Comparison of ENCODE assay signal across 10 mouse cellular contexts in the genomic region with DNA sequence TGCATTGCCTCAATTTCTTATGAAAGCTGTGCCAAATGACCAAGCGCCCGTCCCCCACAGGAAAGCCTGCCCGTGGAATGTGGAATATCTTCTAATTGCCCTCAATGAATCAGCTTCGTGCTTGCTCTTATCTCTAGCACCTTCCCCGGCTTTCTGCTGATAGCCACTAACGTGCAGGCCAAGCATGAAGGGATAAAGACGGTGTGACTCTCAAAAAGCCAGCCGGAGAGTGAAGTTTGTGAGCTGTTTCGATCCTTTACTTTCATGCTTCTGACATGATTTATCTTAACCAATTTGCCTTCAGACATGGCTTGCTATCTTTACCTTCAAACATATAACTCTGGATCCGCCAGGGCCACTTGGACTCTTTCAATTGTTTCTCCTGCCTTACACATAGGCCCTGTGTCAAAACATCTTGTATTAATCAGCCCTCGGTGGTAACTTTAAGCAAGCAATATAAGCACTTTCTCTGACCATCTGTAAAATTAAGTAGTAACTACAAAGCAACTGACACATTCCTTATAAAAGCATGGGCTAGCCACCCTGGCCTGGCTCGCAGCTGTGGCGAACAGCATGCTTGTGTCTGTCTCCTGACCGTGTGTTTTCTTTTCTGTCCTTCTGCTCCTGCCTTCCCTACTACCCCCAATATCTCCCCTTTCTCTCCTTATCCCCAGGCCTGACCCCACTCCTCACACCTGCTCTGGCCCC.
DNase-seq lines count a peak whose midpoint lies in the region; ATAC-seq and TF ChIP-seq lines count a peak whose summit lies in the region.
"Had no signal": no experiment of that assay in that cellular context is flagged by ENCODE, and none has a peak within 500 bp of the region (broad histone marks: within the 10 kb centered on the region; RNA-seq: fewer than 3 reads in every experiment).

No protein-coding gene starts in this region.

- TF ChIP-seq CTCF in left cerebral cortex, adult 2 months (IDR thresholded peaks at IDR 0.05) = no peak

- no peak overlapping the region for H3K9ac ChIP-seq in hindbrain, embryonic 11.5 days (ENCODE audit: low read depth, low read length)
- no peak overlapping the region for H3K9ac ChIP-seq in hindbrain, embryonic 14.5 days
- H3K9ac ChIP-seq in heart, embryonic 16.5 days (ENCODE audit: low read length) = no peak overlapping the region
- H3K9ac ChIP-seq in liver, embryonic 15.5 days = no peak overlapping the region

- DNase-seq in hindbrain, embryonic 11.5 days (ENCODE audit: low spot score) = peak; percentile 7
- DNase-seq in hindbrain, embryonic 14.5 days (ENCODE audit: low spot score) = no peak
- DNase-seq in c-Kit-positive CD71-positive TER-119-positive erythroid progenitor cells, embryonic 14.5 days (ENCODE audit: low spot score) = peak; percentile 22
- no peak for DNase-seq in adrenal gland, adult (ENCODE audit: inconsistent age in 2 of 2, low spot score in 1 of 2)
- no peak for DNase-seq in spleen, postnatal 14 days (ENCODE audit: low spot score in 2 of 2)
- DNase-seq in left cerebral cortex, adult 2 months (ENCODE audit: extremely low spot score in 1 of 2, low spot score in 2 of 2) = no peak
- DNase-seq: kidney, adult 11 months had no signal

- no peaks in the 10 kb centered on the region for H3K27me3 ChIP-seq in hindbrain, embryonic 11.5 days (ENCODE audit: control insufficient read depth, insufficient read depth, low read length)
- no peaks in the 10 kb centered on the region for H3K27me3 ChIP-seq in hindbrain, embryonic 14.5 days (ENCODE audit: control insufficient read depth, insufficient read depth, low read length)
- no peaks in the 10 kb centered on the region for H3K27me3 ChIP-seq in heart, embryonic 16.5 days (ENCODE audit: control insufficient read depth, insufficient read depth, low read length)
- no peaks in the 10 kb centered on the region for H3K27me3 ChIP-seq in liver, embryonic 15.5 days

- no peak overlapping the region for H3K4me3 ChIP-seq in hindbrain, embryonic 11.5 days (ENCODE audit: low read depth, low read length)
- H3K4me3 ChIP-seq in hindbrain, embryonic 14.5 days (replicated peaks; ENCODE audit: low read length) = no peak overlapping the region
- no peak overlapping the region; the same call in 1 of the 2 replicates for H3K4me3 ChIP-seq in heart, embryonic 16.5 days (ENCODE audit: low read length)
- H3K4me3 ChIP-seq in liver, embryonic 15.5 days (replicated peaks) = no peak overlapping the region
- H3K4me3 ChIP-seq in left cerebral cortex, adult 2 months = no peak overlapping the region

- intact Hi-C loops in left cerebral cortex, adult 2 months (cut with DNase I) = no loop called here

- no peak for ATAC-seq in hindbrain, embryonic 11.5 days (ENCODE audit: low FRiP score)
- ATAC-seq in hindbrain, embryonic 14.5 days (ENCODE audit: low FRiP score) = no peak
- no peak for ATAC-seq in heart, embryonic 16.5 days (replicated peaks; ENCODE audit: extremely low read depth, insufficient read depth, low FRiP score)
- peak; percentile 42 for ATAC-seq in liver, embryonic 15.5 days (ENCODE audit: insufficient read depth)

- H3K4me2 ChIP-seq in hindbrain, embryonic 11.5 days (replicated peaks; ENCODE audit: low read depth, low read length) = no peak overlapping the region
- no peak overlapping the region for H3K4me2 ChIP-seq in hindbrain, embryonic 14.5 days (replicated peaks)
- H3K4me2 ChIP-seq in heart, embryonic 16.5 days (ENCODE audit: low read depth, low read length) = peak overlapping the region; percentile 40
- H3K4me2 ChIP-seq in liver, embryonic 15.5 days = peak overlapping the region; percentile 18

- no peaks in the 10 kb centered on the region for H3K9me3 ChIP-seq in hindbrain, embryonic 11.5 days (ENCODE audit: control insufficient read depth, low read length)
- H3K9me3 ChIP-seq in hindbrain, embryonic 14.5 days (ENCODE audit: control insufficient read depth, low read length) = no peaks in the 10 kb centered on the region
- peaks cover 2% of the 10 kb centered on the region; the same call in 1 of the 2 replicates for H3K9me3 ChIP-seq in heart, embryonic 16.5 days (replicated peaks; ENCODE audit: control insufficient read depth, low read length)
- no peaks in the 10 kb centered on the region for H3K9me3 ChIP-seq in liver, embryonic 15.5 days (replicated peaks)

- no peaks in the 10 kb centered on the region for H3K4me1 ChIP-seq in hindbrain, embryonic 11.5 days (replicated peaks; ENCODE audit: control insufficient read depth, insufficient read depth, low read length)
- no peaks in the 10 kb centered on the region for H3K4me1 ChIP-seq in hindbrain, embryonic 14.5 days (replicated peaks; ENCODE audit: control insufficient read depth, insufficient read depth, low read length)
- H3K4me1 ChIP-seq in heart, embryonic 16.5 days (ENCODE audit: control insufficient read depth, insufficient read depth, low read length) = peaks cover 5% of the 10 kb centered on the region; the same call in 1 of the 2 replicates
- peaks cover 7% of the 10 kb centered on the region for H3K4me1 ChIP-seq in liver, embryonic 15.5 days (replicated peaks)

- H3K36me3 ChIP-seq in hindbrain, embryonic 11.5 days (ENCODE audit: control insufficient read depth, insufficient read depth, low read length) = no peaks in the 10 kb centered on the region
- no peaks in the 10 kb centered on the region for H3K36me3 ChIP-seq in hindbrain, embryonic 14.5 days (replicated peaks; ENCODE audit: control insufficient read depth, insufficient read depth)
- H3K36me3 ChIP-seq in heart, embryonic 16.5 days (ENCODE audit: control insufficient read depth, insufficient read depth) = no peaks in the 10 kb centered on the region
- H3K36me3 ChIP-seq in liver, embryonic 15.5 days (replicated peaks) = no peaks in the 10 kb centered on the region

- H3K27ac ChIP-seq in hindbrain, embryonic 11.5 days (ENCODE audit: low read depth, low read length) = no peak overlapping the region
- no peak overlapping the region for H3K27ac ChIP-seq in hindbrain, embryonic 14.5 days
- H3K27ac ChIP-seq in heart, embryonic 16.5 days (ENCODE audit: low read length) = no peak overlapping the region
- no peak overlapping the region for H3K27ac ChIP-seq in liver, embryonic 15.5 days (replicated peaks)
- no peak overlapping the region for H3K27ac ChIP-seq in left cerebral cortex, adult 2 months
- H3K27ac ChIP-seq: macrophage had no signal

- 66% methylated on average over 14 of the region's 14 CpGs for WGBS in hindbrain, embryonic 11.5 days
- WGBS in hindbrain, embryonic 14.5 days = 67% methylated on average over 14 of the region's 14 CpGs
- 28% methylated on average over 14 of the region's 14 CpGs for WGBS in heart, embryonic 16.5 days
- WGBS in liver, embryonic 15.5 days (ENCODE audit: insufficient replicate concordance) = 31% methylated on average over 14 of the region's 14 CpGs

Comparison
In these comparisons a context has a peak if more than half of its experiments do, and no peak if none do; other contexts are left out.
1. DNase-seq: peak in hindbrain, embryonic 11.5 days (single experiment) and c-Kit-positive CD71-positive TER-119-positive erythroid progenitor cells, embryonic 14.5 days (single experiment); none in hindbrain, embryonic 14.5 days (single experiment), adrenal gland, adult (0 of 2), spleen, postnatal 14 days (0 of 2) and left cerebral cortex, adult 2 months (0 of 2).
2. H3K4me2 ChIP-seq: peak in heart, embryonic 16.5 days (single experiment) and liver, embryonic 15.5 days (single experiment); none in hindbrain, embryonic 11.5 days (single experiment) and hindbrain, embryonic 14.5 days (single experiment).